Mouse (Mus musculus): ENCODE data around the gene Card11. TPM values are rescaled to one million over a fixed set of nuclear protein-coding genes. Genes with fewer than 3 reads are reported as not detected.
A peak's percentile ranks its signal among the peaks of the same experiment; 100 is the strongest.

Gene Card11
- polyA plus RNA-seq, 1 experiment from 2014 or later = not detected

DNA sequence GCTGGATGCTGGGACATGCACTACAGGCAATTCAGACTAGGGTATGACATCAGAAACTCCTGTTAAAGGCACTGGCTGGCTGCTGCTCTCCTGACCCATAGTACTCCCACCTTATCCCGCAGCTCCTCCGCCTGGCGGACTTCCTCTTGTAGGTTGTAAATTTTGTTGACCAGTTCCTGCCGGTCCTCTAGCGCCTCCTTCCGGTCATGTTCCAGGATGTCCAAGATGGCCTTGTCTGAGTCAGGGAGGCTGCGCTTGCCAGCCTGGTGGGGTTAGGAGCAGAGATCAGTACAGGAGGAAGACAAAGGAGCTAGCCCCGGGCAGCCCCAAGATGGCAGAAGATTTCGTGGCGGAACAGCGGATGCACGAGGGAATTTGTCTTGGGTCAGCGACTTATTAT is 99.5 kb downstream of the Card11 start:
- ATAC-seq (ENCODE audit: low FRiP score) (no peak), DNase-seq (ENCODE audit: low spot score, missing footprints) (no peak)
- Histone ChIP-seq H3K27me3 (ENCODE audit: control insufficient read depth, insufficient read depth, low read length) (no peaks in the 10 kb centered on the region), H3K4me3 (ENCODE audit: low read depth, low read length) (no peak overlapping the region), H3K4me1 (ENCODE audit: control insufficient read depth, insufficient read depth, low read length) (no peaks in the 10 kb centered on the region), H3K27ac (ENCODE audit: low read depth, low read length) (no peak overlapping the region), H3K4me2 (no peak overlapping the region), H3K9ac (ENCODE audit: low read length) (no peak overlapping the region), H3K9me3 (ENCODE audit: control insufficient read depth, low read length) (no peaks in the 10 kb centered on the region), H3K36me3 (ENCODE audit: control insufficient read depth, insufficient read depth, low read length) (no peaks in the 10 kb centered on the region)
- WGBS = 83% methylated on average over 13 of the region's 13 CpGs

DNA sequence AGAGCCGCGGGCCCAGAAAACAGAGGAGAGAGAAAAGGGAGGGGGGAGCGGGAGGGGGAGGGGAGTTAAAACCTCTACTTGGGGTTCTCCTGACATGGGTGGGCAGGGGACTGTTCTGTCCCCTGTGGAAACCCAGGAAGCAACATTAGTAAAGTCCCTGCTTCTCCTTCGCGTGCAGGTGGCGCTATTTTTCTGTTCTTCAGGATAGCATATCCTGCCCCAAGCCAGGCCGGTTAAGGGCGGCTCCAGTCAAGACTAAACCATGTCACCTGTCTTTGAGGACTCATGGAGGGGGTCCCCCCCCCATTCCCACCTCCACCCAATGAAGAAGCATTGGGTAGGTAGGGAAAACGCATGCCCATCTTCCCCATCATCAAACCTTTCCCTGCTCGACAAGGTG is 109.3 kb downstream of the Card11 start:
- Histone ChIP-seq H3K4me2 (no peak overlapping the region), H3K27ac (ENCODE audit: low read depth, low read length) (no peak overlapping the region), H3K4me1 (ENCODE audit: control insufficient read depth, insufficient read depth, low read length) (no peaks in the 10 kb centered on the region), H3K27me3 (ENCODE audit: control insufficient read depth, insufficient read depth, low read length) (no peaks in the 10 kb centered on the region), H3K9me3 (ENCODE audit: control insufficient read depth, low read length) (no peaks in the 10 kb centered on the region), H3K9ac (ENCODE audit: low read length) (no peak overlapping the region), H3K4me3 (ENCODE audit: low read depth, low read length) (no peak overlapping the region), H3K36me3 (ENCODE audit: control insufficient read depth, insufficient read depth, low read length) (no peaks in the 10 kb centered on the region)
- WGBS = 49% methylated on average over 10 of the region's 10 CpGs
- no peak for ATAC-seq (ENCODE audit: low FRiP score)
- no peak for DNase-seq (ENCODE audit: low spot score, missing footprints)

DNA sequence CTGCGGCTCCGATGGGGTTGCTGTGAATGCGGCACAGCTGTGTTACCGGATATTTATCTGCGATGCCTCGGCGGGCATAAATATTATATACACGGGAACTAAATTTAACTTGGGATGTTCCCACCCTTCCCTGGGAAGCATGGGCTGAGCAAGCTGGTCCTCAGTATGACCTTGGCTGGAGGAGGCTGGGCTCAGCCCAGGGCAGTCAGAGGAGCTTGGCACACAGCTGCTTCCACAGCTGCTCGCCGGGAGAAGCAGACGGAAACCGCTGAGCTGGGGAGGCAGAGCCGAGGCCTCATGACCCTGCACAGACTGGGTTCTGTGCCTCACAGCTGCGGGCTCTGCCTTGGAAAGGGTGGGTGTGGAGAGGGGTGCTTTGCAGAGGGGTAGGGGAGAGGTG is 110.3 kb downstream of the Card11 start:
- Histone ChIP-seq H3K27ac (ENCODE audit: low read depth, low read length) (no peak overlapping the region), H3K4me1 (ENCODE audit: control insufficient read depth, insufficient read depth, low read length) (no peaks in the 10 kb centered on the region), H3K36me3 (ENCODE audit: control insufficient read depth, insufficient read depth, low read length) (no peaks in the 10 kb centered on the region), H3K9ac (ENCODE audit: low read length) (no peak overlapping the region), H3K27me3 (ENCODE audit: control insufficient read depth, insufficient read depth, low read length) (no peaks in the 10 kb centered on the region), H3K4me3 (ENCODE audit: low read depth, low read length) (no peak overlapping the region), H3K4me2 (no peak overlapping the region), H3K9me3 (ENCODE audit: control insufficient read depth, low read length) (no peaks in the 10 kb centered on the region)
- 72% methylated on average over 14 of the region's 14 CpGs for WGBS
- no peak for ATAC-seq (ENCODE audit: low FRiP score)
- no peak for DNase-seq (ENCODE audit: low spot score, missing footprints)

DNA sequence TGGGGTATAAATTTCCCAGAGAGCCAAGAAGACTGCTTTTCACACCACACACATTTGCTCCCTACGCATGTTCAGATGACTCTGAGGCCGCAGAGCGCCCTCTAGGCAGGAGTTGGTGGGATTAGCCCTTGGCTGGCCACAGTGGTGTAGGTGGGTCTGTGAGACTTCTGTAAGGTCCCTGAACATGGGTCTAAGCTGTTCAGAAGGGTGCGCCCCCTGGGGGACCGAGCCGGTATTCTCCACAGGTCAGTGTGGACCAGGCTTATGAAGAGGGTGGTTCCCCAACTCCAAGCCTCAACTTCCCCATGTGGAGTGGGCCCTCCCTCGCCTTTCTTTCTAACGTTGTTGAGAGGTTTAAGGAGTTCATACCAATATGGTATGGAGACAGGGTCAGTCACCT is 110.8 kb downstream of the Card11 start:
- Histone ChIP-seq H3K27ac (ENCODE audit: low read depth, low read length) (no peak overlapping the region), H3K4me1 (ENCODE audit: control insufficient read depth, insufficient read depth, low read length) (no peaks in the 10 kb centered on the region), H3K36me3 (ENCODE audit: control insufficient read depth, insufficient read depth, low read length) (no peaks in the 10 kb centered on the region), H3K9ac (ENCODE audit: low read length) (no peak overlapping the region), H3K9me3 (ENCODE audit: control insufficient read depth, low read length) (no peaks in the 10 kb centered on the region), H3K4me2 (no peak overlapping the region), H3K27me3 (ENCODE audit: control insufficient read depth, insufficient read depth, low read length) (no peaks in the 10 kb centered on the region), H3K4me3 (ENCODE audit: low read depth, low read length) (no peak overlapping the region)
- WGBS = 44% methylated on average over 8 of the region's 8 CpGs
- ATAC-seq (ENCODE audit: low FRiP score) (no peak), DNase-seq (ENCODE audit: low spot score, missing footprints) (peak; percentile 88)

DNA sequence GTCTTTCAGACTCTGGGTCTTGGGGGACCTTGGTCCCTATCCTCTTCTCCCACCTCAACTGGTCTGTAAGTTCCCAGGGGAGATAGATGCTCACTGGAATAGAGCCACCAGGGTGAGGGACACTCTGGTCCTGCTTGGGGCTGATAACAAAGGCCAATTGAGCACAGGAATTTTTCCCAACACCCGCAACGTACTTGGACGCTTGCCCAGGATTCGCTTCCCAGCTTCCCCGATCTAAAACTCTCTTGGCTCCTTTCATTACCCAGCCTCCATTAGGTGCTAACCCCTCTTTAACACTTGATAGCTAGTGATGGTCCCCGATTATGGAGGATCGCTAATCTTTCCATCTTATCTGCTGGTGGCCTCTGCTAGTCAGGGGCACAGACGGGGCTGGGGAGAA is 112.5 kb downstream of the Card11 start:
- DNase-seq (ENCODE audit: low spot score, missing footprints) = no peak
- WGBS = 91% methylated on average over 8 of the region's 8 CpGs

DNA sequence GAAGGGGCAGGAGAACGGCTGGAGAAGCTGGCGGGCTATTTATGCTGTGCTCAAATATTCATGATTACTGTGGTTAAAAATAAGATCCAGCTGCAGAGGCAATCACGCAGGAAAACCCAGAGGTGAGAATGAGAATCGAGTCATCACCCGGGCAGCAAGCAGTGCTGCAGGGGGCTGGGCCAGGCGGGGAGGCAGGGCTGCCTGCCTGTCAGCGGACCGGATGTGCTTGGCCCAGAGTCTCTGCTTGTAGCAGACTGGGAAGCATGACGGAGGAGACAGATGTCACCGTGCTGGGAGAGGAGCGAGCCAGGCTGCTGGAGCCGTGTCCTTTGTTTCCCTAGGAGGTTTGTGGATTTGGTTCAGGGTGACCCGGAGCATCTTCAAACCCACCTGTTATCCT is 115.4 kb downstream of the Card11 start:
- Histone ChIP-seq H3K36me3 (ENCODE audit: control insufficient read depth, insufficient read depth, low read length) (no peaks in the 10 kb centered on the region), H3K9me3 (ENCODE audit: control insufficient read depth, low read length) (no peaks in the 10 kb centered on the region; the same call in 1 of the 2 replicates), H3K4me3 (ENCODE audit: low read depth, low read length) (no peak overlapping the region), H3K9ac (ENCODE audit: low read length) (no peak overlapping the region), H3K4me1 (ENCODE audit: control insufficient read depth, insufficient read depth, low read length) (no peaks in the 10 kb centered on the region), H3K27ac (ENCODE audit: low read depth, low read length) (no peak overlapping the region), H3K4me2 (no peak overlapping the region), H3K27me3 (ENCODE audit: control insufficient read depth, insufficient read depth, low read length) (no peaks in the 10 kb centered on the region)
- DNase-seq (ENCODE audit: low spot score, missing footprints) (no peak), ATAC-seq (ENCODE audit: low FRiP score) (no peak)
- 71% methylated on average over 13 of the region's 13 CpGs for WGBS

More for the DNA sequence above, 112.5 kb downstream of the Card11 start:
- H3K4me2 ChIP-seq = no peak overlapping the region
- H3K4me3 ChIP-seq (ENCODE audit: low read depth, low read length) = no peak overlapping the region
- H3K9me3 ChIP-seq (ENCODE audit: control insufficient read depth, low read length) = no peaks in the 10 kb centered on the region; the same call in 1 of the 2 replicates
- no peak for ATAC-seq (ENCODE audit: low FRiP score)
- H3K36me3 ChIP-seq (ENCODE audit: control insufficient read depth, insufficient read depth, low read length) = no peaks in the 10 kb centered on the region
- H3K4me1 ChIP-seq (ENCODE audit: control insufficient read depth, insufficient read depth, low read length) = no peaks in the 10 kb centered on the region
- no peak overlapping the region for H3K9ac ChIP-seq (ENCODE audit: low read length)
- no peak overlapping the region for H3K27ac ChIP-seq (ENCODE audit: low read depth, low read length)
- no peaks in the 10 kb centered on the region for H3K27me3 ChIP-seq (ENCODE audit: control insufficient read depth, insufficient read depth, low read length)

DNA sequence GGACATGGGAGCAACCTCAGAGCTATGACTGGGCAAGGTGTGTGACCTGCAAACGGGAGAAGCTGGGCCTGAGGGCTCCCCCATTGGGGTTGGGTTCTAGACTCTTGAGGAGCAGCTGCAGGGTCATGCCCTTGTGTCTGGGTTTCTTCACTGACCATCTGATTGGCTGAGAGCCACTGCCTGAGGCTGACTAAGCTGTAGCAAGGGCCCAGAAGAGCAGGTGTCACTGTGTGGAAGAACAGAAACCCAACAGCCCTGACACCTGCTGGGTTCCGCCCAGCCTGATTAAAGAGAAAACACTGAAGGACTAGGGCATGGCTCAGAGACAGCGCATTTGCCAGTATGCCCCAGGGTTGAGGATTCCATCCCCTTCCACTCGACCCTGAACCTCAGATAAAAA is 118.0 kb downstream of the Card11 start:
- Histone ChIP-seq H3K4me3 (ENCODE audit: low read depth, low read length) (no peak overlapping the region), H3K4me2 (no peak overlapping the region), H3K9me3 (ENCODE audit: control insufficient read depth, low read length) (no peaks in the 10 kb centered on the region; the same call in 1 of the 2 replicates), H3K4me1 (ENCODE audit: control insufficient read depth, insufficient read depth, low read length) (no peaks in the 10 kb centered on the region), H3K9ac (ENCODE audit: low read length) (no peak overlapping the region), H3K27ac (ENCODE audit: low read depth, low read length) (no peak overlapping the region), H3K27me3 (ENCODE audit: control insufficient read depth, insufficient read depth, low read length) (no peaks in the 10 kb centered on the region), H3K36me3 (ENCODE audit: control insufficient read depth, insufficient read depth, low read length) (no peaks in the 10 kb centered on the region)
- WGBS = 89% methylated on average over 4 of the region's 4 CpGs
- ATAC-seq (ENCODE audit: low FRiP score) (no peak), DNase-seq (ENCODE audit: low spot score, missing footprints) (no peak)

DNA sequence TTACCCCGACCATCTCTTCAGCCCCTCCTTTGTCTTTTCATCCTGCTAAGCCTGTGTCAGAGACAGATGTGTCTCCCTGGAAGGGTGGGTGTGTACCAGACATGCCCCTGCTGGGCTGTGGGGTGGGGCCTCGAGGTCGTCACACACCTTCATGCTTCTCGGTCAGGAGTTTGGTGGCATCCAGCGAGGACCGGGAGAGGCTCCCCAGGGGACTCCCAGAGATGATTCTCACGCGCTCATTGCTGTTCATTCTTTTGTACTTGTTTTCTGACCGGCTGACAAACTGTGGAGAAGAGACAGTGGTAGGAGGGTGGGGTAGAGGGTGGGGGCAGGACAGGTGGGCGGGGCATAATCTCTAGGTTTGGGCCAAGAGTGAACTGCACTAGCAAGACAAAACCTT is 120.2 kb downstream of the Card11 start:
- H3K9ac ChIP-seq (ENCODE audit: low read length) = no peak overlapping the region
- ATAC-seq (ENCODE audit: low FRiP score) (no peak), DNase-seq (ENCODE audit: low spot score, missing footprints) (no peak)
- H3K27me3 ChIP-seq (ENCODE audit: control insufficient read depth, insufficient read depth, low read length) = no peaks in the 10 kb centered on the region
- H3K4me1 ChIP-seq (ENCODE audit: control insufficient read depth, insufficient read depth, low read length) = no peaks in the 10 kb centered on the region
- WGBS = 64% methylated on average over 10 of the region's 10 CpGs
- no peak overlapping the region for H3K4me3 ChIP-seq (ENCODE audit: low read depth, low read length)
- H3K9me3 ChIP-seq (ENCODE audit: control insufficient read depth, low read length) = no peaks in the 10 kb centered on the region; the same call in 1 of the 2 replicates
- H3K36me3 ChIP-seq (ENCODE audit: control insufficient read depth, insufficient read depth, low read length) = no peaks in the 10 kb centered on the region
- no peak overlapping the region for H3K27ac ChIP-seq (ENCODE audit: low read depth, low read length)
- H3K4me2 ChIP-seq = no peak overlapping the region

DNA sequence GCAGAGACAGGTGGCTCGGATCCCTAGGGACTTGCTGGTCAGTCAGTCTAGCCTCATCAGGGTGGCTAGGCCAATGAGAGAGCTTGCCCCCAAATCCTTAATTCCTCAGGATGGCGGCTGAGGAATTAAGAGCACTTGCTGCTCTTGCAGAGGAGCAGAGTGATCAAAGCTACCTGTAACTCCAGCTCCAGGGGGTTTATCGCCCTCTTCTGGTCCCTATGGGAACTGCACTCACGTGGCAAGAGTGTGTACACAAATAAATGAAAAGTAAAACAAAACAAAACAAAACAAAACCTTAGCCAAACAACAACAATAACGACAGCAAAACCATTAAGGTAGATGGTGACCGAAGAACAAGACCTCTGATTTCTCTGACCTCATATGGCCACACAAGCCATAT is 121.7 kb downstream of the Card11 start:
- no peak overlapping the region for H3K4me2 ChIP-seq
- H3K9ac ChIP-seq (ENCODE audit: low read length) = no peak overlapping the region
- no peak for ATAC-seq (ENCODE audit: low FRiP score)
- H3K36me3 ChIP-seq (ENCODE audit: control insufficient read depth, insufficient read depth, low read length) = no peaks in the 10 kb centered on the region
- no peak overlapping the region for H3K4me3 ChIP-seq (ENCODE audit: low read depth, low read length)
- H3K27ac ChIP-seq (ENCODE audit: low read depth, low read length) = no peak overlapping the region
- WGBS = 67% methylated on average over 6 of the region's 6 CpGs
- H3K27me3 ChIP-seq (ENCODE audit: control insufficient read depth, insufficient read depth, low read length) = no peaks in the 10 kb centered on the region
- H3K4me1 ChIP-seq (ENCODE audit: control insufficient read depth, insufficient read depth, low read length) = no peaks in the 10 kb centered on the region
- H3K9me3 ChIP-seq (ENCODE audit: control insufficient read depth, low read length) = no peaks in the 10 kb centered on the region
- no peak for DNase-seq (ENCODE audit: low spot score, missing footprints)

All from midbrain, embryonic 11.5 days (tissue).